Mouse (Mus musculus): ENCODE results near the gene Ddi2.

GRCm38 (mm10) chr4:141738015-141738414 is 14.8 kb upstream of the Ddi2 start:
- TF ChIP-seq CTCF (IDR thresholded peaks at IDR 0.05; ENCODE audit: low read depth) (no peak), EP300 (IDR thresholded peaks at IDR 0.05; ENCODE audit: low read depth) (no peak)
